Mouse (Mus musculus): ENCODE data around the gene Tubg2.

GRCm38 (mm10) chr11:101110708-101111107 lies 45.0 kb upstream of the Tubg2 start:
- TF ChIP-seq CTCF (IDR thresholded peaks at IDR 0.05; ENCODE audit: control insufficient read depth, insufficient read depth, insufficient replicate concordance, low read depth, low read length) (no peak), POLR2A (IDR thresholded peaks at IDR 0.05; ENCODE audit: control insufficient read depth, low read depth, low read length) (no peak)

Data from testis, adult 2 months (tissue).